Mouse (Mus musculus): ENCODE data around the gene Tab2.

DNA sequence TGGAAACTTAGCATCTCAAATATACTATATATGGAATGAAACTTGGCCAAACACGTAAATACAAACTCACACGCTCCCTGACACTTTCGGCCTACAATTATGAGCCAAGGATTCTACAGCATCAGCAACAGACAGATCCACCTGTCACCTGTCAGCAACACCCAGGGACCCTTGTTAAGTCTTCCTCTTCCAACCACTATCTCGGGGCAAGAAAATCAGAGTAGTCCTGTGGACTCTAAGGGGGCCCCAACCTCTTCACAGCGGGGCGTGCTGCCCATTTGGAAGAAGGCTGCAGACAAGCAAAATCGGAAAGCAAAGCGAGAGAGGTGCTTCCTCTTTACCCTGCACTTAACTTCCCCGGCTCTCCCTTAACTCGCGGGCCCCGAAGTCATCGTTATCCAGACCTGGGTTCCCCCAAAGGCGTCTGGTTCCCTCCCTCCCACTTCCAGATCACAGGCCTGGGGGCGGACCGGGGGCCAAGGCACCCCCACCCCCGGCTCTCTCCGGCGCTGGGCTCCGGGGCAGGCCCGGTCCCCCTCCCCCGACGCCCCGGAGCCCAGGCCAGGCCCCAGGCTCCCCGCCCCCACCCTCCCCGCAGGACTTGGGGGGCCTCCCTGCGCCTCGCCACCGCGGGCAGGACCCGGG lies 919 bp downstream of the Tab2 start:
- no peak for TF ChIP-seq CTCF (IDR thresholded peaks at IDR 0.05; ENCODE audit: borderline replicate concordance, insufficient read depth, low read depth, low read length)
- TF ChIP-seq POLR2A (IDR thresholded peaks at IDR 0.05; ENCODE audit: borderline replicate concordance, insufficient read depth, low read length) = no peak
